Mouse (Mus musculus) erythroblast, embryonic 14.5 days (primary cell): ENCODE measurements around the gene Sdhd.

ENCODE experiments used
- GATA1 ChIP-seq: IDR thresholded peaks from 2 replicates; pipeline ENCODE4 v1.6.1; 2012; ENCODE audit warnings: low read length, inconsistent platforms, mixed read lengths
- TAL1 ChIP-seq: IDR thresholded peaks from 3 replicates; pipeline ENCODE4 v1.6.1; 2012; ENCODE audit warnings: low read length, inconsistent platforms, mixed read lengths

DNA sequence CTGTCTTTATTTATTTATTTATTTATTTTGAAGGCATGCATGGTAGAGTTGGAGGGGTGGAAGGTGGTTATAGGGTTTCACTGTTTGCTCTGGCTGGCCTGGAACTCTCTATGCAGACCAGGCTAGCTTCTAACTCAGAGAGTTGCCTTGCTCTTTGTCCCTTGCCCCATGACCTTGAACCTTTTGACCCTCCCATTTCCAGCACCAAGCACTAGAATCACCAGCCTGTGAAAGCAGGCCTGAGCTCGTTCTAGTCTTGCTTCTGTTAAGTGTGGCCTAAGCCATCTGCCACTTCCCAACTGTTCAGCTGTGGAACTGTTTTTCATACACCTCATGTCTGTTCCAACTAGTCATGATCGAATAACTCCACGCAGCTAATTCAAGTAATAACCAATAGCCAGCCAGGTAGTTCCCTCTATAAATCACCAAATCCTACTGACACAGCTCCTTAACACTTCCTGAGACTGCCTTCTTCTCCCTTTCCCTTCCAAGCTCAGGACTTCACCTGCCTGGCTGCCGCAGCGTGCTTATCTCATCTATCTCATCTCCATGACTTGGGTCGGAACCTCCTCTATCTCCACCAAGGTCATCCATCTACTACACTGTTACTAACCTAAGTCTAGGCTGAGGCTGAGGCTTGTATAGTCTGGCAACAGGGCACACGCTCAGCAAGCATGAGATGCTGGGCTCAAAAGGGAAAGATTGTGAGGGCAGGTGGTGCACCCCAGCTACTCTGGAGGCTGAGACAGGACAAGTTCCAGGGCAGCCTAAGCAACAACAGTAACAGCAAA lies 1.4 kb downstream of the Sdhd start:
- TF ChIP-seq TAL1, result no peak
- no peak for TF ChIP-seq GATA1
